ENCODE assay signal across 12 mouse cellular contexts in genomic region chr5:67095153-67095552, GRCm38 (mm10). TPM values are rescaled to one million over a fixed set of nuclear protein-coding genes. Genes with fewer than 3 reads are reported as not detected.
A peak's percentile ranks its signal among the peaks of the same experiment; 100 is the strongest.
DNase-seq lines count a peak whose midpoint lies in the region; ATAC-seq lines count a peak whose summit lies in the region.
"Had no signal": no experiment of that assay in that cellular context is flagged by ENCODE, and none has a peak within 500 bp of the region (broad histone marks: within the 10 kb centered on the region; RNA-seq: fewer than 3 reads in every experiment).

No protein-coding gene starts in this region.

- peak; percentile 9 for DNase-seq in heart, postnatal 4 days
- peak; percentile 5 for DNase-seq in right cerebral cortex, postnatal 25 days
- DNase-seq in right cerebral cortex, adult 2 months (ENCODE audit: low spot score in 2 of 2): no peak
- DNase-seq in hindbrain, embryonic 14.5 days (ENCODE audit: low spot score): peak; percentile 39
- no peak for DNase-seq in urinary bladder, postnatal 36 days (ENCODE audit: low spot score in 2 of 2)
- DNase-seq: thymus, postnatal 4 days had no signal

- no peak overlapping the region for H3K4me2 ChIP-seq in heart, embryonic 11.5 days
- H3K4me2 ChIP-seq in hindbrain, embryonic 14.5 days (replicated peaks): peak overlapping the region; percentile 5; the same call in 1 of the 2 replicates
- H3K4me2 ChIP-seq in stomach, embryonic 15.5 days: no peak overlapping the region

- H3K4me1 ChIP-seq in heart, embryonic 11.5 days (ENCODE audit: control insufficient read depth, insufficient read depth, low read length): peaks cover 9% of the 10 kb centered on the region
- H3K4me1 ChIP-seq in hindbrain, embryonic 14.5 days (replicated peaks; ENCODE audit: control insufficient read depth, insufficient read depth, low read length): no peaks in the 10 kb centered on the region
- peaks cover 8% of the 10 kb centered on the region for H3K4me1 ChIP-seq in stomach, embryonic 15.5 days

- WGBS in heart, embryonic 11.5 days (ENCODE audit: insufficient replicate concordance): 3% methylated on average over 15 of the region's 15 CpGs
- under 1% methylated on average over 15 of the region's 15 CpGs for WGBS in hindbrain, embryonic 14.5 days
- 3% methylated on average over 15 of the region's 15 CpGs for WGBS in stomach, embryonic 15.5 days

- H3K36me3 ChIP-seq in heart, embryonic 11.5 days (ENCODE audit: control insufficient read depth, insufficient read depth, low read length): no peaks in the 10 kb centered on the region
- no peaks in the 10 kb centered on the region for H3K36me3 ChIP-seq in hindbrain, embryonic 14.5 days (replicated peaks; ENCODE audit: control insufficient read depth, insufficient read depth)
- H3K36me3 ChIP-seq in stomach, embryonic 15.5 days: no peaks in the 10 kb centered on the region

- no peaks in the 10 kb centered on the region for H3K9me3 ChIP-seq in heart, embryonic 11.5 days (replicated peaks; ENCODE audit: control insufficient read depth, low read length)
- H3K9me3 ChIP-seq in hindbrain, embryonic 14.5 days (ENCODE audit: control insufficient read depth, low read length): no peaks in the 10 kb centered on the region
- no peaks in the 10 kb centered on the region for H3K9me3 ChIP-seq in stomach, embryonic 15.5 days

- H3K9ac ChIP-seq in heart, embryonic 11.5 days (ENCODE audit: low read depth, low read length): no peak overlapping the region
- peak overlapping the region; percentile 32 for H3K9ac ChIP-seq in hindbrain, embryonic 14.5 days
- H3K9ac ChIP-seq in stomach, embryonic 15.5 days: no peak overlapping the region

- no peak overlapping the region for H3K4me3 ChIP-seq in heart, embryonic 11.5 days (ENCODE audit: low read depth, low read length)
- H3K4me3 ChIP-seq in hindbrain, embryonic 14.5 days (replicated peaks; ENCODE audit: low read length): peak overlapping the region; percentile 28; the same call in 1 of the 2 replicates
- peak overlapping the region; percentile 32; the same call in 1 of the 2 replicates for H3K4me3 ChIP-seq in stomach, embryonic 15.5 days (replicated peaks)
- H3K4me3 ChIP-seq: layer of hippocampus, adult 2 months had no signal

- no peak overlapping the region for H3K27ac ChIP-seq in heart, embryonic 11.5 days (ENCODE audit: low read depth, low read length)
- peak overlapping the region; percentile 60 for H3K27ac ChIP-seq in hindbrain, embryonic 14.5 days
- H3K27ac ChIP-seq in stomach, embryonic 15.5 days: no peak overlapping the region
- H3K27ac ChIP-seq: layer of hippocampus, adult 2 months; macrophage had no signal

- ATAC-seq in heart, embryonic 11.5 days (replicated peaks; ENCODE audit: insufficient number of reproducible peaks, low FRiP score, low TSS enrichment): no peak
- no peak for ATAC-seq in hindbrain, embryonic 14.5 days (ENCODE audit: low FRiP score)
- ATAC-seq in stomach, embryonic 15.5 days (ENCODE audit: insufficient read depth, low FRiP score, low read depth): no peak
- ATAC-seq in frontal cortex, adult (ENCODE audit: low TSS enrichment): no peak

- peaks cover 91% of the 10 kb centered on the region for H3K27me3 ChIP-seq in heart, embryonic 11.5 days (ENCODE audit: control insufficient read depth, insufficient read depth, low read length)
- H3K27me3 ChIP-seq in hindbrain, embryonic 14.5 days (ENCODE audit: control insufficient read depth, insufficient read depth, low read length): peaks cover 96% of the 10 kb centered on the region
- H3K27me3 ChIP-seq in stomach, embryonic 15.5 days (replicated peaks): peaks cover 78% of the 10 kb centered on the region

RNA-seq across cellular contexts. Expression of gene Phox2b, which starts 3.9 kb away (rescaled TPM):
- total RNA-seq in heart, postnatal 4 days (2021): under 1 TPM in 1 of 2 experiments, not detected in 1; 0.14 TPM
- 0.25 and 0.43 TPM in 2 replicates for polyA plus RNA-seq in heart, embryonic 11.5 days (2014; fragmentation: Nextera tagmentation; extraction: Ambion mirVana)
- 24.3 and 27.3 TPM in 2 replicates for polyA plus RNA-seq in hindbrain, embryonic 14.5 days (2014; fragmentation: Nextera tagmentation; extraction: Ambion mirVana)
- 20.3 and 20.7 TPM in 2 replicates for polyA plus RNA-seq in stomach, embryonic 15.5 days (2015; fragmentation: Nextera tagmentation; extraction: Ambion mirVana)
- total RNA-seq: granulocyte monocyte progenitor cell, adult 5-6 weeks; layer of hippocampus, adult 2 months had no signal
- polyA plus RNA-seq: macrophage had no signal

Comparison
In these comparisons a context has a peak if more than half of its experiments do, and no peak if none do; other contexts are left out.
1. DNase-seq: peak in heart, postnatal 4 days (single experiment), right cerebral cortex, postnatal 25 days (single experiment) and hindbrain, embryonic 14.5 days (single experiment); none in right cerebral cortex, adult 2 months (0 of 2) and urinary bladder, postnatal 36 days (0 of 2).
2. RNA of gene Phox2b, which starts 3.9 kb away (polyA plus RNA-seq): 24.3 to 27.3 TPM in hindbrain, embryonic 14.5 days and 20.3 to 20.7 TPM in stomach, embryonic 15.5 days; 0.25 to 0.43 TPM in heart, embryonic 11.5 days; every median in the first group is over 10 times any median in the second.